Mouse (Mus musculus) lung, postnatal 10 days (tissue): ENCODE results near the gene Matk.

ENCODE experiments used
- DNase-seq: peaks from one replicate; pipeline ENCODE4 v3.0.0; 2021

Matk gene

GRCm38 (mm10) chr10:81244146-81244545 lies 8.6 kb upstream of the Matk start:
- no peak for DNase-seq

GRCm38 (mm10) chr10:81244595-81244994 lies 8.1 kb upstream of the Matk start:
- peak; percentile 87 for DNase-seq

GRCm38 (mm10) chr10:81245166-81245565 lies 7.6 kb upstream of the Matk start:
- DNase-seq, result no peak

GRCm38 (mm10) chr10:81247804-81248203 lies 4.9 kb upstream of the Matk start:
- DNase-seq, result no peak

- no peak for DNase-seq
Measured at GRCm38 (mm10) chr10:81249442-81249841, 3.3 kb upstream of the Matk start.

GRCm38 (mm10) chr10:81254886-81255285 lies 2.2 kb downstream of the Matk start:
- DNase-seq, result no peak

- no peak for DNase-seq
Measured at GRCm38 (mm10) chr10:81257158-81258039, 4.7 kb downstream of the Matk start.

- no peak for DNase-seq
Measured at GRCm38 (mm10) chr10:81259225-81259884, 6.6 kb downstream of the Matk start.

- no peak for DNase-seq
Measured at GRCm38 (mm10) chr10:81261025-81261424, 8.3 kb downstream of the Matk start.

- no peak for DNase-seq
Measured at GRCm38 (mm10) chr10:81265540-81265939, 12.8 kb downstream of the Matk start.

GRCm38 (mm10) chr10:81266211-81267105 lies 13.7 kb downstream of the Matk start, which contains the start of the genes Mrpl54 and Apba3:
Gene Mrpl54 (minus strand): TSS chr10:81266934.
Gene Apba3 (plus strand): TSS chr10:81266960.
- DNase-seq, result peak; percentile 97

GRCm38 (mm10) chr10:81268056-81268455 lies 15.3 kb downstream of the Matk start:
- DNase-seq, result peak; percentile 92

- DNase-seq, result no peak
Measured at GRCm38 (mm10) chr10:81268643-81269412, 16.1 kb downstream of the Matk start.

GRCm38 (mm10) chr10:81272356-81272755 lies 19.6 kb downstream of the Matk start:
- no peak for DNase-seq

- DNase-seq, result no peak
Measured at GRCm38 (mm10) chr10:81273842-81274241, 21.1 kb downstream of the Matk start.

- no peak for DNase-seq
Measured at GRCm38 (mm10) chr10:81277676-81278075, 24.9 kb downstream of the Matk start.

GRCm38 (mm10) chr10:81279496-81279895 lies 26.8 kb downstream of the Matk start:
- DNase-seq, result peak; percentile 68

- no peak for DNase-seq
Measured at GRCm38 (mm10) chr10:81284189-81284588, 31.5 kb downstream of the Matk start.

GRCm38 (mm10) chr10:81284719-81285118 lies 32.0 kb downstream of the Matk start:
- peak; percentile 81 for DNase-seq

GRCm38 (mm10) chr10:81285694-81286450 lies 33.1 kb downstream of the Matk start:
- DNase-seq, result peak; percentile 96

GRCm38 (mm10) chr10:81286586-81286985 lies 33.9 kb downstream of the Matk start:
- DNase-seq, result peak; percentile 53
